Mouse (Mus musculus): ENCODE results near the gene Nt5c2.

GRCm38 (mm10) chr19:46835339-46835738 lies 179.6 kb downstream of the Nt5c2 start:
- TF ChIP-seq POLR2A (IDR thresholded peaks at IDR 0.05; ENCODE audit: low read depth, low read length) (no peak), CTCF (IDR thresholded peaks at IDR 0.05; ENCODE audit: extremely low read depth, insufficient read depth, insufficient read length, insufficient replicate concordance) (no peak)

All from spleen, adult 2 months (tissue).